Mouse (Mus musculus) liver, embryonic 11.5 days (tissue): ENCODE data around the gene Arhgef2. TPM values are rescaled to one million over a fixed set of nuclear protein-coding genes. Genes with fewer than 3 reads are reported as not detected.
A peak's percentile ranks its signal among the peaks of the same experiment; 100 is the strongest.

ENCODE experiments used
- ATAC-seq: fragments of 200-750 bp; cut with Nextera tagmentation; replicated peaks from 2 replicates; pipeline ENCODE4 v1.8.0; 2017; ENCODE audit warnings: moderate number of reproducible peaks, mild to moderate bottlenecking, moderate TSS enrichment, moderate library complexity; ENCODE audit not compliant: low FRiP score
- DNase-seq: peaks from one replicate; pipeline ENCODE4 v3.0.0-alpha.2; 2017; ENCODE audit warnings: low spot score
- H3K27ac ChIP-seq: fragments of 300-500 bp; sonication (generic); 2 replicates; pipeline ENCODE4 v1.5.1; 2014; ENCODE audit warnings: mild to moderate bottlenecking, low read depth, low read length, control low read depth
- H3K27me3 ChIP-seq: fragments of 300-500 bp; sonication (generic); replicated peaks from 2 replicates; pipeline ENCODE4 v1.6.1; 2014; ENCODE audit warnings: low read length, mixed read lengths; ENCODE audit not compliant: control insufficient read depth, insufficient read depth
- H3K36me3 ChIP-seq: fragments of 300-500 bp; sonication (generic); 2 replicates; pipeline ENCODE4 v1.6.1; 2014; ENCODE audit warnings: mild to moderate bottlenecking, low read length, moderate library complexity, mixed read lengths; ENCODE audit not compliant: control insufficient read depth, insufficient read depth
- H3K4me1 ChIP-seq: fragments of 300-500 bp; sonication (generic); replicated peaks from 2 replicates; pipeline ENCODE4 v1.6.1; 2014; ENCODE audit warnings: low read length, mixed read lengths; ENCODE audit not compliant: control insufficient read depth, insufficient read depth
- H3K4me2 ChIP-seq: fragments of 300-500 bp; sonication (generic); 2 replicates; pipeline ENCODE4 v1.6.1; 2014; ENCODE audit warnings: mild to moderate bottlenecking, control low read depth, moderate library complexity
- H3K4me3 ChIP-seq: fragments of 300-500 bp; sonication (generic); 2 replicates; pipeline ENCODE4 v1.5.1; 2014; ENCODE audit warnings: low read depth, low read length, control low read depth
- H3K9ac ChIP-seq: fragments of 300-500 bp; sonication (generic); 2 replicates; pipeline ENCODE4 v1.6.1; 2014; ENCODE audit warnings: low read depth, low read length, control low read depth
- H3K9me3 ChIP-seq: fragments of 300-500 bp; sonication (generic); 2 replicates; pipeline ENCODE4 v1.6.1; 2016; ENCODE audit warnings: low read length, inconsistent platforms, mixed read lengths; ENCODE audit not compliant: control insufficient read depth
- WGBS: fragments of 180-500 bp; shearing (Covaris S2); extraction: QIAGEN DNeasy Blood & Tissue Kit; methylation state at CpG from one replicate; pipeline ENCODE4 v1.1.7; 2014; 5-methylcytosine and 5-hydroxymethylcytosine counted together
- polyA plus RNA-seq: library from polyadenylated mRNA; unstranded; fragments of >200 nt; fragmentation: Nextera tagmentation; extraction: Ambion mirVana; gene quantifications from 2 replicates; pipeline ENCODE4 v1.2.1, GENCODE M21; 2014

The Arhgef2 gene
- polyA plus RNA-seq, 1 experiment from 2014 or later: 66.3 TPM

- H3K27me3 ChIP-seq: no peaks in the 10 kb centered on the region
- peak overlapping the region; percentile 94 for H3K4me3 ChIP-seq
- H3K9me3 ChIP-seq: no peaks in the 10 kb centered on the region
- WGBS: 40% methylated on average over 8 of the region's 8 CpGs
- no peak overlapping the region for H3K27ac ChIP-seq
- DNase-seq (no peak), ATAC-seq (no peak)
- H3K9ac ChIP-seq: peak overlapping the region; percentile 95
- peaks cover 5% of the 10 kb centered on the region; the same call in 1 of the 2 replicates for H3K4me1 ChIP-seq
- peaks cover 23% of the 10 kb centered on the region for H3K36me3 ChIP-seq
- peak overlapping the region; percentile 90 for H3K4me2 ChIP-seq
Observed at GRCm38 (mm10) chr3:88578498-88579424, 27.0 kb upstream of the Arhgef2 start.

- Histone ChIP-seq H3K4me3 (peak overlapping the region; percentile 94), H3K4me2 (peak overlapping the region; percentile 90), H3K36me3 (peaks cover 26% of the 10 kb centered on the region), H3K27me3 (no peaks in the 10 kb centered on the region), H3K27ac (peak overlapping the region; percentile 73), H3K9ac (peak overlapping the region; percentile 95), H3K4me1 (peaks cover 5% of the 10 kb centered on the region; the same call in 1 of the 2 replicates), H3K9me3 (no peaks in the 10 kb centered on the region)
- WGBS: under 1% methylated on average over 34 of the region's 34 CpGs
- ATAC-seq (peak; percentile 88), DNase-seq (peak; percentile 81)
Observed at GRCm38 (mm10) chr3:88579454-88580117, 26.2 kb upstream of the Arhgef2 start.

- no peak for DNase-seq
- no peak overlapping the region for H3K4me3 ChIP-seq
- no peaks in the 10 kb centered on the region for H3K9me3 ChIP-seq
- no peak overlapping the region for H3K9ac ChIP-seq
- H3K27ac ChIP-seq: no peak overlapping the region
- H3K4me2 ChIP-seq: no peak overlapping the region
- H3K36me3 ChIP-seq: peaks cover 54% of the 10 kb centered on the region
- WGBS: 89% methylated on average over 6 of the region's 6 CpGs
- no peaks in the 10 kb centered on the region for H3K27me3 ChIP-seq
- ATAC-seq: no peak
- no peaks in the 10 kb centered on the region for H3K4me1 ChIP-seq
Observed at GRCm38 (mm10) chr3:88585769-88586168, 20.0 kb upstream of the Arhgef2 start.

- no peak for ATAC-seq
- Histone ChIP-seq H3K27ac (no peak overlapping the region), H3K36me3 (peaks cover 51% of the 10 kb centered on the region), H3K27me3 (no peaks in the 10 kb centered on the region), H3K9ac (no peak overlapping the region), H3K9me3 (no peaks in the 10 kb centered on the region), H3K4me3 (no peak overlapping the region), H3K4me1 (no peaks in the 10 kb centered on the region; the same call in 1 of the 2 replicates), H3K4me2 (no peak overlapping the region)
- 95% methylated on average over 5 of the region's 5 CpGs for WGBS
- DNase-seq: no peak
Observed at GRCm38 (mm10) chr3:88586640-88587039, 19.1 kb upstream of the Arhgef2 start.

- no peak overlapping the region for H3K9ac ChIP-seq
- H3K9me3 ChIP-seq: no peaks in the 10 kb centered on the region
- peaks cover 6% of the 10 kb centered on the region for H3K4me1 ChIP-seq
- H3K36me3 ChIP-seq: peaks cover 28% of the 10 kb centered on the region
- ATAC-seq (no peak), DNase-seq (no peak)
- WGBS: 44% methylated on average over 5 of the region's 5 CpGs
- H3K27me3 ChIP-seq: no peaks in the 10 kb centered on the region
- no peak overlapping the region for H3K4me3 ChIP-seq
- H3K27ac ChIP-seq: no peak overlapping the region
- H3K4me2 ChIP-seq: no peak overlapping the region
Observed at GRCm38 (mm10) chr3:88590246-88590645, 15.5 kb upstream of the Arhgef2 start.

- no peak for DNase-seq
- ATAC-seq: no peak
Observed at GRCm38 (mm10) chr3:88591044-88591443, 14.7 kb upstream of the Arhgef2 start.

GRCm38 (mm10) chr3:88591950-88592731 is 13.6 kb upstream of the Arhgef2 start:
- H3K9ac ChIP-seq: no peak overlapping the region; the same call in 1 of the 2 replicates
- peak; percentile 54 for ATAC-seq
- WGBS: 36% methylated on average over 9 of the region's 9 CpGs
- peaks cover 16% of the 10 kb centered on the region; the same call in 1 of the 2 replicates for H3K36me3 ChIP-seq
- peaks cover 6% of the 10 kb centered on the region for H3K4me1 ChIP-seq
- H3K4me2 ChIP-seq: peak overlapping the region; percentile 33; the same call in 1 of the 2 replicates
- no peaks in the 10 kb centered on the region for H3K27me3 ChIP-seq
- DNase-seq: no peak
- H3K4me3 ChIP-seq: no peak overlapping the region
- H3K9me3 ChIP-seq: no peaks in the 10 kb centered on the region
- no peak overlapping the region for H3K27ac ChIP-seq

More at GRCm38 (mm10) chr3:88591044-88591443, 14.7 kb upstream of the Arhgef2 start:
- 57% methylated on average over 3 of the region's 3 CpGs for WGBS
- Histone ChIP-seq H3K9ac (no peak overlapping the region), H3K27ac (no peak overlapping the region), H3K36me3 (peaks cover 24% of the 10 kb centered on the region), H3K4me3 (no peak overlapping the region), H3K9me3 (no peaks in the 10 kb centered on the region), H3K27me3 (no peaks in the 10 kb centered on the region), H3K4me1 (peaks cover 6% of the 10 kb centered on the region), H3K4me2 (no peak overlapping the region)

GRCm38 (mm10) chr3:88592942-88593576 is 12.7 kb upstream of the Arhgef2 start:
- Histone ChIP-seq H3K4me3 (no peak overlapping the region), H3K4me2 (peak overlapping the region; percentile 43), H3K27me3 (no peaks in the 10 kb centered on the region), H3K27ac (no peak overlapping the region; the same call in 1 of the 2 replicates), H3K9ac (no peak overlapping the region), H3K9me3 (no peaks in the 10 kb centered on the region), H3K4me1 (peaks cover 6% of the 10 kb centered on the region), H3K36me3 (peaks cover 7% of the 10 kb centered on the region; the same call in 1 of the 2 replicates)
- ATAC-seq: no peak
- no peak for DNase-seq
- 53% methylated on average over 10 of the region's 10 CpGs for WGBS
